Mouse (Mus musculus) forebrain, embryonic 14.5 days (tissue): Measurements from ENCODE around the gene Rgs7. TPM values are rescaled to one million over a fixed set of nuclear protein-coding genes. Genes with fewer than 3 reads are reported as not detected.
A peak's percentile ranks its signal among the peaks of the same experiment; 100 is the strongest.

Source experiments
- ATAC-seq: fragments of 200-750 bp; cut with Nextera tagmentation; 2 replicates; pipeline ENCODE4 v1.8.0; 2017; ENCODE audit warnings: mild to moderate bottlenecking, moderate library complexity
- DNase-seq: peaks from one replicate; pipeline ENCODE4 v3.0.0-alpha.2; 2015; ENCODE audit warnings: low spot score
- H3K27ac ChIP-seq: fragments of 300-500 bp; sonication (generic); 2 replicates; pipeline ENCODE4 v1.5.1; 2014; ENCODE audit warnings: low read depth, mild to moderate bottlenecking, control low read depth, low read length, moderate library complexity
- H3K27me3 ChIP-seq: fragments of 300-500 bp; sonication (generic); replicated peaks from 2 replicates; pipeline ENCODE4 v1.6.1; 2014; ENCODE audit warnings: low read length, control low read depth, mixed read lengths; ENCODE audit not compliant: control insufficient read depth, insufficient read depth
- H3K36me3 ChIP-seq: fragments of 300-500 bp; sonication (generic); 2 replicates; pipeline ENCODE4 v1.6.1; 2014; ENCODE audit warnings: low read length, control low read depth; ENCODE audit not compliant: control insufficient read depth, insufficient read depth
- H3K4me1 ChIP-seq: fragments of 300-500 bp; sonication (generic); 2 replicates; pipeline ENCODE4 v1.6.1; 2014; ENCODE audit warnings: antibody characterized with exemption, low read length, control low read depth; ENCODE audit not compliant: control insufficient read depth, insufficient read depth
- H3K4me2 ChIP-seq: fragments of 300-500 bp; sonication (generic); 2 replicates; pipeline ENCODE4 v1.6.1; 2014; ENCODE audit warnings: mild to moderate bottlenecking, control low read depth, low read length
- H3K4me3 ChIP-seq: fragments of 300-500 bp; sonication (generic); 2 replicates; pipeline ENCODE4 v1.5.1; 2014; ENCODE audit warnings: low read depth, low read length, control low read depth
- H3K9ac ChIP-seq: fragments of 300-500 bp; sonication (generic); 2 replicates; pipeline ENCODE4 v1.6.1; 2014; ENCODE audit warnings: mild to moderate bottlenecking, low read length, control low read depth, moderate library complexity
- H3K9me3 ChIP-seq: fragments of 300-500 bp; sonication (generic); replicated peaks from 2 replicates; pipeline ENCODE4 v1.6.1; 2016; ENCODE audit warnings: low read length, control low read depth, mixed read lengths; ENCODE audit not compliant: control insufficient read depth
- WGBS: fragments of 180-500 bp; shearing (Covaris S2); extraction: QIAGEN DNeasy Blood & Tissue Kit; methylation state at CpG from one replicate; pipeline ENCODE4 v1.1.7; 2014; 5-methylcytosine and 5-hydroxymethylcytosine counted together
- polyA plus RNA-seq: library from polyadenylated mRNA; unstranded; fragments of >200 nt; fragmentation: Nextera tagmentation; extraction: Ambion mirVana; gene quantifications from 2 replicates; pipeline ENCODE4 v1.2.1, GENCODE M21; 2014

The Rgs7 gene
- polyA plus RNA-seq, 1 experiment from 2014 or later: 19.1 TPM

- H3K36me3 ChIP-seq: no peaks in the 10 kb centered on the region
- H3K4me2 ChIP-seq: no peak overlapping the region
- H3K9me3 ChIP-seq: no peaks in the 10 kb centered on the region
- WGBS: 60% methylated on average over 5 of the region's 5 CpGs
- no peaks in the 10 kb centered on the region for H3K27me3 ChIP-seq
- peak; percentile 13 for DNase-seq
- H3K27ac ChIP-seq: no peak overlapping the region
- H3K9ac ChIP-seq: no peak overlapping the region
- no peaks in the 10 kb centered on the region for H3K4me1 ChIP-seq
- no peak overlapping the region for H3K4me3 ChIP-seq
- ATAC-seq: no peak
Measured at GRCm38 (mm10) chr1:175188186-175188585, 304.1 kb downstream of the Rgs7 start.

- no peak for DNase-seq
- H3K9ac ChIP-seq: no peak overlapping the region
- H3K27ac ChIP-seq: no peak overlapping the region
- no peak overlapping the region for H3K4me2 ChIP-seq
- no peaks in the 10 kb centered on the region for H3K27me3 ChIP-seq
- H3K36me3 ChIP-seq: no peaks in the 10 kb centered on the region
- ATAC-seq: no peak
- no peak overlapping the region for H3K4me3 ChIP-seq
- H3K9me3 ChIP-seq: no peaks in the 10 kb centered on the region
- H3K4me1 ChIP-seq: no peaks in the 10 kb centered on the region
- 87% methylated on average over 2 of the region's 2 CpGs for WGBS
Measured at GRCm38 (mm10) chr1:175185211-175185610, 307.1 kb downstream of the Rgs7 start.

- H3K9ac ChIP-seq: no peak overlapping the region
- no peaks in the 10 kb centered on the region for H3K27me3 ChIP-seq
- no peak overlapping the region for H3K4me3 ChIP-seq
- no peak overlapping the region for H3K4me2 ChIP-seq
- H3K4me1 ChIP-seq: no peaks in the 10 kb centered on the region
- 73% methylated on average over 3 of the region's 3 CpGs for WGBS
- DNase-seq (no peak), ATAC-seq (no peak)
- no peak overlapping the region for H3K27ac ChIP-seq
- H3K36me3 ChIP-seq: no peaks in the 10 kb centered on the region
- H3K9me3 ChIP-seq: no peaks in the 10 kb centered on the region
Measured at GRCm38 (mm10) chr1:175184736-175185135, 307.6 kb downstream of the Rgs7 start.

- Histone ChIP-seq H3K9me3 (no peaks in the 10 kb centered on the region), H3K4me2 (no peak overlapping the region), H3K4me1 (no peaks in the 10 kb centered on the region), H3K4me3 (no peak overlapping the region), H3K27ac (no peak overlapping the region), H3K9ac (no peak overlapping the region), H3K27me3 (no peaks in the 10 kb centered on the region), H3K36me3 (no peaks in the 10 kb centered on the region)
- ATAC-seq: no peak
- 89% methylated on average over 1 of the region's 1 CpGs for WGBS
- DNase-seq: no peak
Measured at GRCm38 (mm10) chr1:175178733-175179132, 313.6 kb downstream of the Rgs7 start.

- H3K4me3 ChIP-seq: no peak overlapping the region
- no peak overlapping the region for H3K4me2 ChIP-seq
- no peak for DNase-seq
- no peak overlapping the region for H3K9ac ChIP-seq
- WGBS: 74% methylated on average over 5 of the region's 5 CpGs
- H3K4me1 ChIP-seq: no peaks in the 10 kb centered on the region
- H3K27me3 ChIP-seq: no peaks in the 10 kb centered on the region
- no peak overlapping the region for H3K27ac ChIP-seq
- ATAC-seq: no peak
- H3K36me3 ChIP-seq: no peaks in the 10 kb centered on the region
- H3K9me3 ChIP-seq: no peaks in the 10 kb centered on the region
Measured at GRCm38 (mm10) chr1:175174918-175175675, 317.2 kb downstream of the Rgs7 start.

GRCm38 (mm10) chr1:175155469-175155868 is 336.8 kb downstream of the Rgs7 start:
- DNase-seq: peak; percentile 33
- H3K27me3 ChIP-seq: no peaks in the 10 kb centered on the region
- H3K9me3 ChIP-seq: no peaks in the 10 kb centered on the region
- ATAC-seq: peak; percentile 55
- no peak overlapping the region for H3K27ac ChIP-seq
- H3K9ac ChIP-seq: no peak overlapping the region
- H3K4me1 ChIP-seq: no peaks in the 10 kb centered on the region
- H3K4me3 ChIP-seq: no peak overlapping the region
- H3K4me2 ChIP-seq: no peak overlapping the region
- 55% methylated on average over 1 of the region's 1 CpGs for WGBS
- no peaks in the 10 kb centered on the region for H3K36me3 ChIP-seq

- H3K4me2 ChIP-seq: no peak overlapping the region
- H3K4me1 ChIP-seq: no peaks in the 10 kb centered on the region
- H3K4me3 ChIP-seq: no peak overlapping the region
- H3K9ac ChIP-seq: no peak overlapping the region
- H3K27ac ChIP-seq: no peak overlapping the region
- no peaks in the 10 kb centered on the region for H3K27me3 ChIP-seq
- no peaks in the 10 kb centered on the region for H3K9me3 ChIP-seq
- no peaks in the 10 kb centered on the region for H3K36me3 ChIP-seq
- DNase-seq (no peak), ATAC-seq (no peak)
- 88% methylated on average over 4 of the region's 4 CpGs for WGBS
Measured at GRCm38 (mm10) chr1:175143051-175143450, 349.2 kb downstream of the Rgs7 start.

GRCm38 (mm10) chr1:175128525-175128924 is 363.8 kb downstream of the Rgs7 start:
- no peaks in the 10 kb centered on the region for H3K36me3 ChIP-seq
- DNase-seq (peak; percentile 94), ATAC-seq (peak; percentile 85)
- WGBS: 1% methylated on average over 2 of the region's 2 CpGs
- no peak overlapping the region for H3K4me3 ChIP-seq
- H3K27me3 ChIP-seq: no peaks in the 10 kb centered on the region
- H3K27ac ChIP-seq: no peak overlapping the region
- H3K4me1 ChIP-seq: peaks cover 7% of the 10 kb centered on the region
- H3K9me3 ChIP-seq: no peaks in the 10 kb centered on the region
- no peak overlapping the region for H3K4me2 ChIP-seq
- no peak overlapping the region for H3K9ac ChIP-seq

GRCm38 (mm10) chr1:175124416-175124815 is 367.9 kb downstream of the Rgs7 start:
- Histone ChIP-seq H3K9ac (no peak overlapping the region), H3K9me3 (no peaks in the 10 kb centered on the region), H3K4me3 (no peak overlapping the region), H3K27me3 (no peaks in the 10 kb centered on the region), H3K27ac (no peak overlapping the region), H3K4me2 (no peak overlapping the region), H3K36me3 (no peaks in the 10 kb centered on the region), H3K4me1 (peaks cover 7% of the 10 kb centered on the region)
- no peak for ATAC-seq
- no peak for DNase-seq
- WGBS: 91% methylated on average over 3 of the region's 3 CpGs
